Mouse (Mus musculus) myocyte (in vitro differentiated cells): ENCODE measurements around the gene Lpar1. TPM values are rescaled to one million over a fixed set of nuclear protein-coding genes. Genes with fewer than 3 reads are reported as not detected.
A peak's percentile ranks its signal among the peaks of the same experiment; 100 is the strongest.

Experiments
- H3K27me3 ChIP-seq: one replicate; pipeline ENCODE4 v1.6.1; 2011; ENCODE audit not compliant: control insufficient read depth, insufficient read depth, insufficient read length
- H3K36me3 ChIP-seq: one replicate; pipeline ENCODE4 v1.6.1; 2011; ENCODE audit not compliant: control insufficient read depth, insufficient read depth
- H3K4me2 ChIP-seq: one replicate; pipeline ENCODE4 v1.6.1; 2011; ENCODE audit warnings: low read depth, control low read depth
- H3K4me3 ChIP-seq: one replicate; pipeline ENCODE4 v1.5.1; 2011; ENCODE audit warnings: mild to moderate bottlenecking, control low read depth, moderate library complexity
- H3K79me2 ChIP-seq: one replicate; pipeline ENCODE4 v1.6.1; 2011; ENCODE audit not compliant: control insufficient read depth, insufficient read depth
- H3ac ChIP-seq: one replicate; pipeline ENCODE4 v1.6.1; 2011; ENCODE audit not compliant: control insufficient read depth, insufficient read length
- CEBPB ChIP-seq: IDR thresholded peaks from 2 replicates; pipeline ENCODE4 v1.6.1; 2011; ENCODE audit warnings: mild to moderate bottlenecking, moderate library complexity; ENCODE audit not compliant: poor library complexity, insufficient read depth, severe bottlenecking
- E2F4 ChIP-seq: IDR thresholded peaks from one replicate; pipeline ENCODE4 v1.6.1; 2011; ENCODE audit warnings: mild to moderate bottlenecking, control low read depth, moderate library complexity; ENCODE audit not compliant: insufficient read depth
- MAX ChIP-seq: IDR thresholded peaks from one replicate; pipeline ENCODE4 v1.6.1; 2011; ENCODE audit warnings: low read depth, mild to moderate bottlenecking, control low read depth
- MYOD1 ChIP-seq, 3 experiments: IDR thresholded peaks; one replicate each; pipeline ENCODE4 v1.6.1; 2011; ENCODE audit warnings: control low read depth in 2 of 3, low read depth in 2 of 3, mild to moderate bottlenecking in 2 of 3, moderate library complexity in 1 of 3; ENCODE audit not compliant: insufficient read length in 2 of 3, control insufficient read depth in 1 of 3
- MYOG ChIP-seq, 3 experiments: IDR thresholded peaks; one replicate each; pipeline ENCODE4 v1.6.1; 2011; ENCODE audit warnings: control low read depth in 2 of 3, low read depth in 2 of 3, mild to moderate bottlenecking in 2 of 3; ENCODE audit not compliant: insufficient read length in 2 of 3, control insufficient read depth in 1 of 3, insufficient read depth in 1 of 3
- POLR2A ChIP-seq: IDR thresholded peaks from one replicate; pipeline ENCODE4 v1.6.1; 2011; ENCODE audit warnings: low read depth, mild to moderate bottlenecking, control low read depth, moderate library complexity; ENCODE audit not compliant: insufficient read length
- POLR2AphosphoS2 ChIP-seq: IDR thresholded peaks from one replicate; pipeline ENCODE4 v1.6.1; 2011; ENCODE audit warnings: low read depth, control low read depth; ENCODE audit not compliant: insufficient read length
- REST ChIP-seq: IDR thresholded peaks from one replicate; pipeline ENCODE4 v1.6.1; 2011; ENCODE audit warnings: mild to moderate bottlenecking, control low read depth, moderate library complexity; ENCODE audit not compliant: insufficient read depth, insufficient read length
- SRF ChIP-seq: IDR thresholded peaks from one replicate; pipeline ENCODE4 v1.6.1; 2011; ENCODE audit warnings: low read depth; ENCODE audit not compliant: control insufficient read depth, insufficient read length
- TCF12 ChIP-seq: IDR thresholded peaks from one replicate; pipeline ENCODE4 v1.6.1; 2011; ENCODE audit warnings: mild to moderate bottlenecking, control low read depth; ENCODE audit not compliant: poor library complexity, insufficient read depth, severe bottlenecking
- TCF3 ChIP-seq: IDR thresholded peaks from one replicate; pipeline ENCODE4 v1.6.1; 2011; ENCODE audit warnings: low read depth, control low read depth; ENCODE audit not compliant: insufficient read length
- USF1 ChIP-seq: IDR thresholded peaks from one replicate; pipeline ENCODE4 v1.6.1; 2011; ENCODE audit warnings: low read depth, mild to moderate bottlenecking, control low read depth, moderate library complexity
- polyA plus RNA-seq: library from polyadenylated mRNA; unstranded; fragments of >200 nt; fragmentation: generic; extraction: Trizol; gene quantifications from one replicate; pipeline ENCODE4 v1.2.1, GENCODE M21; 2012; ENCODE audit warnings: missing spikeins

Gene Lpar1
- polyA plus RNA-seq, result 14.1 TPM

DNA sequence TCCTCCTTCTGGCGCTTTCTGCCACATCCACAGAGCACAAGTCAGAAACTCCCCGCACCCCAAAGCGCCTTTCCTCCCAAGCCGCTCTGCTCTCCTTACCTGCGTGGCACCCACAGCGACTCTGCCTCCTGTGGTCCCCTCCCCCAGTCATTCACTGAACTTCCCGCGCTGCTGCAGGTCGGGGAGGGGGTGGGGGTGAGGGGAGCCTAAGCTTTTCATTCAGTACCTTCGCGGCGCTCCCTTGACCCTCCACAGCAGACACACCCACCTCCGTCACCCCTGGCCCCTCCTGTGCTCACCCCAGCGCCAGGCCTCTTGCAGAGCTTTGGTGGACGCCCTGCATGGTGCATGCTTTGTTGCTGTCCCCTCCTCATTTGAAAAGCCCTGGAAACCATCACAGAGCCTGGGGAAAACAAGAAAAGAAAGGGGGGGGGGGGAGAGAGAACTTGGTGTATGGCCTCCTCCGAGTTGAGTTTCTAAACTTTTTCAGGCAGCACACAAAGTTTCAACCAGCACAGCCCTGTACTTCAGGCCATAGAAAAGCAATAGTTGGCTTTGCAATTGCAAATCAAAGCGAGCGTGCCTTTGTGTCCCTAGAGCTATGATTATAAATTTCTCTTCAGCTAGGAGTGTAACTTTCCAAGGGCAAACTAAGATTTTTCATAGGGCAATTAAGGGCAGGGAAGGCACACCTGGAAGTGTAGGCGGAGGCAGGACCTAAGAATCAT is at the start of gene Lpar1:
Lpar1 (minus strand) TSS at position 268 of the 728 bp plus-strand sequence.
- Histone ChIP-seq H3ac (peak within 1 kb of the TSS; percentile 59), H3K4me2 (peak within 1 kb of the TSS; percentile 87)
- TF ChIP-seq TCF3 (no peak), E2F4 (no peak), TCF12 (no peak)

DNA sequence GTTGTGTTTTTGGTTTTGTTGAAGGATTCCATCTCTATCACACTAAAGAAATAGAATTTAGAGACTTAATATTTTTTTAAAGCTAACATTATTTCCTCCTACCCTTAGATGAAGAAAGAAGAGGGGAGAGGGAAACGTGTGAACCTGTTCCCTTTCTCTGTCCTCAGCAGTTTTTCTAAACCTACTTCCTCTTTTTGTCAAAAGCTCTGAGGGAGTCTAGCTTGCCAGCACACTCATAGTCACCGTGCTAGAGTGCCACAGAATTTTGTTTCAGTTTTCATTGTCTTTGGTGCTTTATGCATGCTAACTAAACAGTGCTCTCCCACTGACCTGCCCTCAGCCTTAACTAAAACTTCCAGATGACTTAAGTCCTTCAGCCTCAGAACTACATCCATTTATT is 32.2 kb upstream of the Lpar1 start:
- H3ac ChIP-seq, result no peak overlapping the region
- H3K4me3 ChIP-seq, result no peak overlapping the region
- no peaks in the 10 kb centered on the region for H3K79me2 ChIP-seq
- peak overlapping the region; percentile 12 for H3K4me2 ChIP-seq
- no peaks in the 10 kb centered on the region for H3K27me3 ChIP-seq
- no peak for TF ChIP-seq REST
- no peaks in the 10 kb centered on the region for H3K36me3 ChIP-seq

More for the DNA sequence above, at the start of gene Lpar1:
- no peaks in the 10 kb centered on the region for H3K36me3 ChIP-seq
- peaks cover 22% of the 10 kb centered on the region for H3K79me2 ChIP-seq
- no peaks in the 10 kb centered on the region for H3K27me3 ChIP-seq
- peak within 1 kb of the TSS; percentile 67 for H3K4me3 ChIP-seq

DNA sequence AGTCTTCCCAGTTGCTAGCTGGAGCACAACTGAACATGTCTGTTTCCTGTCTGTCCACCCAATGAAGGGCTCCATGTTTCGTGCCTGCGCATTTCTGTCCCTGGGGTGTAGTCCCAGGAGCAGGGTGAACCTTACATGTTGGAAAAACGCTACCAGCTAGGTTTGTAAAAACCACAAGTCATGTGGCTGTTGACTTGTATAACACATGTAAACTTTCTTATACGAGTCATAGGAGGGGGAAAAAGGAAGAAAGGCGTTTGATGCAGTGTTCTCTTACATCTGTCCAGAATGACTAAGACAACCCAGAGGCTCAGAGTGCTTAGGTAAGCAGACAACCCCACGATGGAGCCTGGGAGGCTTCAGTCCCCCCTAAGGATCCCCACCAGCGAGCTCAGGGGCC is 27.5 kb upstream of the Lpar1 start:
- Histone ChIP-seq H3K79me2 (no peaks in the 10 kb centered on the region), H3K4me2 (no peak overlapping the region), H3K36me3 (no peaks in the 10 kb centered on the region), H3ac (no peak overlapping the region), H3K4me3 (no peak overlapping the region), H3K27me3 (no peaks in the 10 kb centered on the region)
- no peak for TF ChIP-seq MYOG (IDR thresholded peaks at IDR 0.05; ENCODE audit: control insufficient read depth in 1 of 3, insufficient read depth in 1 of 3, insufficient read length in 2 of 3, low read depth in 2 of 3)
- no peak for TF ChIP-seq TCF3
- no peak for TF ChIP-seq E2F4
- TF ChIP-seq MAX, result no peak
- TF ChIP-seq POLR2A, result no peak
- no peak for TF ChIP-seq CEBPB
- TF ChIP-seq TCF12, result no peak
- TF ChIP-seq MYOD1 (IDR thresholded peaks at IDR 0.05; ENCODE audit: control insufficient read depth in 1 of 3, insufficient read length in 2 of 3, low read depth in 2 of 3), result no peak

DNA sequence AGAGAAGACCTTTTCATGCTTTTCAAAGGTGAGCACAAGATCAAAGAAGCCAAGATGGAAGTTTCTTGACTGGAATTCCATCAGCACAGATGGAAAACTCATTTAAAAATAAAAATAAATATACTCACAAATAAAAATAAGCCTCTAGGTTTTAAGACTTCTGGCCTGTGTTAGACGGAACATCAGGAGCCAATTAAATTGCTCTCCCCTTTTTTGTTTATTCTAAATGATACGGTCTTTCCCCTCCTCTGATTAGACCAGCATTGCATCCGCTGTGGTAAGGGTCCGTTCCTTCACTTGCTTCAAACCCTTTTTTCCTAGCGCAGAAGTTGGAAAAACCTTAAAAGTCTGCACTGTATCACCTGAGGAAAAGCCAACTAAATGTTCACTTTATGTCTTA is 26.8 kb upstream of the Lpar1 start:
- no peak overlapping the region for H3K4me2 ChIP-seq
- no peak for TF ChIP-seq POLR2A
- no peak for TF ChIP-seq MAX
- no peak for TF ChIP-seq REST
- TF ChIP-seq TCF3, result no peak
- TF ChIP-seq TCF12, result no peak
- no peak for TF ChIP-seq MYOD1 (IDR thresholded peaks at IDR 0.05; ENCODE audit: control insufficient read depth in 1 of 3, insufficient read length in 2 of 3, low read depth in 2 of 3)
- TF ChIP-seq MYOG (IDR thresholded peaks at IDR 0.05; ENCODE audit: control insufficient read depth in 1 of 3, insufficient read depth in 1 of 3, insufficient read length in 2 of 3, low read depth in 2 of 3), result no peak
- no peak for TF ChIP-seq SRF
- no peak for TF ChIP-seq USF1
- TF ChIP-seq CEBPB, result no peak
- TF ChIP-seq E2F4, result no peak
- no peak for TF ChIP-seq POLR2AphosphoS2
- no peaks in the 10 kb centered on the region for H3K27me3 ChIP-seq
- H3K36me3 ChIP-seq, result no peaks in the 10 kb centered on the region
- H3K4me3 ChIP-seq, result no peak overlapping the region
- no peak overlapping the region for H3ac ChIP-seq
- no peaks in the 10 kb centered on the region for H3K79me2 ChIP-seq

DNA sequence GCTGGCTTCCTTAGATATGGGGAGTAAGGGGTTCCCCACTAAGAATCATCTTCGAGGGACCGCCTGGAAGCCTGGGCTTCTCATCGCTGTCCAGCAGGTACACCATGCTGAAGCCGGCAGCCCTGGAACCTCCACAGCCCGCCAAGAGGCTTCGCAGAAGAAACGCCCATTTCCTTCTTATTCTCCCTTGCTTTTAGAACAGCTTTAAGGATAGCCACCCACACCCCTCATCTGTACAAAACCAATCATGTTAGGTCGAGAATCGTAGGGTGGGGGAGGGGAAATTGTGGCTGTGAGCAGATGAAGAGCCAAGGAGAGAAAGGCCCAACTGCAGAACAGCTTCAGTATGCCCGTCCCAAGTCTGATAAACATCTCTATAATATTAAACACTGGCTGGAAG is 26.4 kb upstream of the Lpar1 start:
- TF ChIP-seq E2F4, result no peak
- TF ChIP-seq USF1, result no peak
- TF ChIP-seq TCF3, result no peak
- TF ChIP-seq REST, result no peak
- TF ChIP-seq SRF, result no peak
- TF ChIP-seq TCF12, result no peak
- TF ChIP-seq POLR2A, result no peak
- TF ChIP-seq MYOG (IDR thresholded peaks at IDR 0.05; ENCODE audit: control insufficient read depth in 1 of 3, insufficient read depth in 1 of 3, insufficient read length in 2 of 3, low read depth in 2 of 3), result no peak
- Histone ChIP-seq H3K4me2 (no peak overlapping the region), H3ac (no peak overlapping the region), H3K36me3 (no peaks in the 10 kb centered on the region), H3K79me2 (no peaks in the 10 kb centered on the region), H3K27me3 (no peaks in the 10 kb centered on the region), H3K4me3 (no peak overlapping the region)
